Mouse (Mus musculus) MEL (cell line): Measurements from ENCODE around the gene Sun2.

Source experiments
- BHLHE40 ChIP-seq: IDR thresholded peaks from 2 replicates; pipeline ENCODE4 v1.6.1; 2012; ENCODE audit warnings: low read depth, mild to moderate bottlenecking, inconsistent platforms, low read length, improper control_type of control experiment, borderline replicate concordance
- CTCF ChIP-seq, 3 experiments: IDR thresholded peaks in 2 of 3; conservative IDR thresholded peaks in 1 of 3; 2 replicates each; pipeline ENCODE4 v1.5.1; 2011 to 2012; ENCODE audit warnings: low read length in 3 of 3, low read depth in 2 of 3, mild to moderate bottlenecking in 2 of 3, improper control_type of control experiment in 1 of 3, inconsistent platforms in 1 of 3, mixed read lengths in 1 of 3, moderate library complexity in 1 of 3; ENCODE audit not compliant: control insufficient read depth in 1 of 3, insufficient read depth in 1 of 3, poor library complexity in 1 of 3, severe bottlenecking in 1 of 3
- EP300 ChIP-seq, 2 experiments: IDR thresholded peaks; 2 replicates each; pipeline ENCODE4 v1.6.1; 2011; ENCODE audit warnings: improper control_type of control experiment in 2 of 2, low read length in 2 of 2, low read depth in 1 of 2, mild to moderate bottlenecking in 1 of 2
- ETS1 ChIP-seq: IDR thresholded peaks from 2 replicates; pipeline ENCODE4 v1.6.1; 2012; ENCODE audit warnings: low read depth, mild to moderate bottlenecking, inconsistent platforms, low read length, improper control_type of control experiment, moderate library complexity
- HCFC1 ChIP-seq: IDR thresholded peaks from 2 replicates; pipeline ENCODE4 v1.6.1; 2012; ENCODE audit warnings: low read depth, mild to moderate bottlenecking, inconsistent platforms, low read length, improper control_type of control experiment, moderate library complexity
- MAX ChIP-seq: IDR thresholded peaks from 2 replicates; pipeline ENCODE4 v1.6.1; 2011; ENCODE audit warnings: low read length, improper control_type of control experiment
- POLR2A ChIP-seq, 2 experiments: IDR thresholded peaks; 2 replicates each; pipeline ENCODE4 v1.6.1; 2011 to 2012; ENCODE audit warnings: low read length in 2 of 2, mild to moderate bottlenecking in 2 of 2, control low read depth in 1 of 2, improper control_type of control experiment in 1 of 2, low read depth in 1 of 2, moderate library complexity in 1 of 2; ENCODE audit not compliant: control insufficient read depth in 1 of 2, insufficient read depth in 1 of 2, poor library complexity in 1 of 2
- TAL1 ChIP-seq: IDR thresholded peaks from 2 replicates; pipeline ENCODE4 v1.6.1; 2012; ENCODE audit warnings: mild to moderate bottlenecking, inconsistent platforms, low read length, moderate library complexity, mixed read lengths
- ZMIZ1 ChIP-seq: IDR thresholded peaks from 2 replicates; pipeline ENCODE4 v1.6.1; 2012; ENCODE audit warnings: low read depth, mild to moderate bottlenecking, inconsistent platforms, low read length, improper control_type of control experiment, moderate library complexity

GRCm38 (mm10) chr15:79720796-79721195, 21.5 kb downstream of the Sun2 start:
- TF ChIP-seq EP300 (IDR thresholded peaks at IDR 0.05; ENCODE audit: low read depth in 1 of 2, low read length in 2 of 2) (no peak), CTCF (IDR thresholded peaks at IDR 0.05 in 2 of 3, conservative IDR thresholded peaks at IDR 0.05 in 1 of 3; ENCODE audit: control insufficient read depth in 1 of 3, insufficient read depth in 1 of 3, low read depth in 2 of 3, low read length in 3 of 3, poor library complexity in 1 of 3, severe bottlenecking in 1 of 3) (no peak), POLR2A (IDR thresholded peaks at IDR 0.05; ENCODE audit: control insufficient read depth in 1 of 2, insufficient read depth in 1 of 2, low read depth in 1 of 2, low read length in 2 of 2, poor library complexity in 1 of 2) (no peak), ETS1 (no peak), HCFC1 (no peak), ZMIZ1 (no peak), TAL1 (no peak), MAX (no peak), BHLHE40 (no peak)
